Mouse (Mus musculus) thymus, adult 2 months (tissue): Measurements from ENCODE around the gene Abcc6. TPM values are rescaled to one million over a fixed set of nuclear protein-coding genes. Genes with fewer than 3 reads are reported as not detected.

Experiments
- DNase-seq: peaks from one replicate; pipeline ENCODE4 v3.0.0; 2021
- H3K27ac ChIP-seq: fragments of 200-500 bp; 2 replicates; pipeline ENCODE4 v1.5.1; 2012; ENCODE audit warnings: low read length, control low read depth; ENCODE audit not compliant: control insufficient read depth, insufficient read depth
- H3K27me3 ChIP-seq: fragments of 200-500 bp; 2 replicates; pipeline ENCODE4 v1.6.1; 2012; ENCODE audit warnings: mild to moderate bottlenecking, low read length, moderate library complexity, mixed read lengths; ENCODE audit not compliant: control insufficient read depth, insufficient read depth
- H3K36me3 ChIP-seq: fragments of 200-500 bp; 2 replicates; pipeline ENCODE4 v1.6.1; 2012; ENCODE audit warnings: mild to moderate bottlenecking, low read length, moderate library complexity; ENCODE audit not compliant: control insufficient read depth, insufficient read depth
- H3K4me1 ChIP-seq: fragments of 200-500 bp; replicated peaks from 2 replicates; pipeline ENCODE4 v1.6.1; 2012; ENCODE audit warnings: low read length; ENCODE audit not compliant: control insufficient read depth, insufficient read depth
- H3K4me3 ChIP-seq: fragments of 200-500 bp; 2 replicates; pipeline ENCODE4 v1.5.1; 2012; ENCODE audit warnings: mild to moderate bottlenecking, low read length, control low read depth, moderate library complexity; ENCODE audit not compliant: control insufficient read depth, insufficient read depth
- CTCF ChIP-seq: fragments of 200-500 bp; IDR thresholded peaks from 2 replicates; pipeline ENCODE4 v1.5.1; 2012; ENCODE audit warnings: mild to moderate bottlenecking, control low read depth, low read length, moderate library complexity, borderline replicate concordance; ENCODE audit not compliant: control insufficient read depth, poor library complexity, insufficient read depth; ENCODE audit errors: extremely low read depth
- POLR2A ChIP-seq: fragments of 200-500 bp; IDR thresholded peaks from 2 replicates; pipeline ENCODE4 v1.6.1; 2012; ENCODE audit warnings: mild to moderate bottlenecking, low read length, control low read depth, moderate library complexity; ENCODE audit not compliant: control insufficient read depth, poor library complexity, insufficient read depth; ENCODE audit errors: extremely low read depth
- WGBS: fragments of 180-500 bp; shearing (Covaris S2); methylation state at CpG from one replicate; pipeline ENCODE4 v1.1.7; 2018; 5-methylcytosine and 5-hydroxymethylcytosine counted together
- polyA plus RNA-seq: library from polyadenylated mRNA; depleted of rRNA; stranded (reverse); fragments of >200 nt; gene quantifications from 2 replicates; pipeline ENCODE4 v1.2.3, GENCODE M21; 2012; rRNA removed

Gene Abcc6
- polyA plus RNA-seq, 1 experiment, result 0.49 TPM

- Histone ChIP-seq H3K4me1 (peaks cover 76% of the 10 kb centered on the region), H3K27ac (no peak overlapping the region), H3K4me3 (no peak overlapping the region), H3K27me3 (no peaks in the 10 kb centered on the region), H3K36me3 (no peaks in the 10 kb centered on the region)
- TF ChIP-seq POLR2A (no peak), CTCF (peak; percentile 79; the same call in 1 of the 2 replicates)
- WGBS, result 87% methylated on average over 14 of the region's 14 CpGs
- peak; percentile 43 for DNase-seq
Measured at GRCm38 (mm10) chr7:45919083-45919671, 110.9 kb downstream of the Abcc6 start.

GRCm38 (mm10) chr7:45917926-45918325 is 112.2 kb downstream of the Abcc6 start:
- 72% methylated on average over 15 of the region's 15 CpGs for WGBS
- TF ChIP-seq CTCF (no peak), POLR2A (no peak)
- H3K36me3 ChIP-seq, result no peaks in the 10 kb centered on the region
- H3K27me3 ChIP-seq, result no peaks in the 10 kb centered on the region
- peaks cover 75% of the 10 kb centered on the region for H3K4me1 ChIP-seq
- H3K27ac ChIP-seq, result peak overlapping the region; percentile 80; the same call in 1 of the 2 replicates
- no peak for DNase-seq
- H3K4me3 ChIP-seq, result no peak overlapping the region

Other genes with a start within 250 kb of the Abcc6 start
- 0.84 and 1.2 TPM in 2 replicates for gene Lmtk3, start 246.6 kb downstream of the Abcc6 start, polyA plus RNA-seq
- 3.8 and 3.9 TPM in 2 replicates for gene Sult2b1, start 245.6 kb downstream of the Abcc6 start, polyA plus RNA-seq
- gene Cyth2, start 215.7 kb downstream of the Abcc6 start, polyA plus RNA-seq, result 65.8 and 71.5 TPM in 2 replicates
- 0.36 and 1.3 TPM in 2 replicates for gene Kcnj14, start 205.5 kb downstream of the Abcc6 start, polyA plus RNA-seq
- 22.4 and 27.7 TPM in 2 replicates for gene Grwd1, start 199.4 kb downstream of the Abcc6 start, polyA plus RNA-seq
- 199 and 226 TPM in 2 replicates for gene Kdelr1, start 157.5 kb downstream of the Abcc6 start, polyA plus RNA-seq
- gene Grin2d, start 151.9 kb downstream of the Abcc6 start, polyA plus RNA-seq, result 1.1 and 1.4 TPM in 2 replicates
- gene Syngr4, start 133.6 kb downstream of the Abcc6 start, polyA plus RNA-seq, result 2.7 and 2.9 TPM in 2 replicates
- gene Tmem143, start 133.4 kb downstream of the Abcc6 start, polyA plus RNA-seq, result 50.6 and 52.5 TPM in 2 replicates
- 361 and 365 TPM in 2 replicates for gene Emp3, start 108.9 kb downstream of the Abcc6 start, polyA plus RNA-seq
- 3.3 and 3.7 TPM in 2 replicates for gene Ccdc114, start 106.2 kb downstream of the Abcc6 start, polyA plus RNA-seq
- gene Nomo1, start 3.4 kb upstream of the Abcc6 start, polyA plus RNA-seq, result 37.4 and 42.4 TPM in 2 replicates
- gene Kcnj11, start 70.5 kb upstream of the Abcc6 start, polyA plus RNA-seq, result 3.1 and 12.6 TPM in 2 replicates
- 2.6 and 4.1 TPM in 2 replicates for gene Abcc8, start 149.7 kb upstream of the Abcc6 start, polyA plus RNA-seq
- gene Ush1c, start 208.2 kb upstream of the Abcc6 start, polyA plus RNA-seq, result 0.20 and 0.77 TPM in 2 replicates
- 0.43 TPM in 2 replicates for gene Otog, start 210.7 kb upstream of the Abcc6 start, polyA plus RNA-seq